Mouse (Mus musculus): ENCODE data around the gene Slc25a38. TPM values are rescaled to one million over a fixed set of nuclear protein-coding genes. Genes with fewer than 3 reads are reported as not detected.

Gene Slc25a38
- polyA plus RNA-seq (2014; fragmentation: Nextera tagmentation; extraction: Ambion mirVana): 38.1 and 43.8 TPM in 2 replicates

- peak; percentile 98 for ATAC-seq (ENCODE audit: low read depth)
- no peaks in the 10 kb centered on the region for H3K9me3 ChIP-seq (ENCODE audit: control insufficient read depth, low read length)
- no peaks in the 10 kb centered on the region for H3K27me3 ChIP-seq (ENCODE audit: control insufficient read depth, insufficient read depth, low read length)
- WGBS: 1% methylated on average over 59 of the region's 62 CpGs
- peaks cover 6% of the 10 kb centered on the region for H3K4me1 ChIP-seq (ENCODE audit: control insufficient read depth, insufficient read depth, low read length)
- peak within 1 kb of the TSS; percentile 88 for H3K9ac ChIP-seq (replicated peaks; ENCODE audit: low read depth, low read length)
- peak within 1 kb of the TSS; percentile 61 for H3K4me2 ChIP-seq (ENCODE audit: low read depth, low read length)
- peak within 1 kb of the TSS; percentile 83 for H3K4me3 ChIP-seq (ENCODE audit: low read depth, low read length)
- H3K27ac ChIP-seq (ENCODE audit: low read depth, low read length): peak within 1 kb of the TSS; percentile 97
- no peaks in the 10 kb centered on the region for H3K36me3 ChIP-seq (ENCODE audit: control insufficient read depth, insufficient read depth, low read length)
Observed at GRCm38 (mm10) chr9:120110211-120111018, at the start of gene Slc25a38. Gene Slc25a38 (plus strand): TSS chr9:120110374.

- Histone ChIP-seq H3K27me3 (ENCODE audit: control insufficient read depth, insufficient read depth, low read length) (no peaks in the 10 kb centered on the region), H3K27ac (ENCODE audit: low read depth, low read length) (no peak overlapping the region), H3K4me1 (ENCODE audit: control insufficient read depth, insufficient read depth, low read length) (no peaks in the 10 kb centered on the region), H3K9me3 (ENCODE audit: control insufficient read depth, low read length) (no peaks in the 10 kb centered on the region), H3K4me3 (ENCODE audit: low read depth, low read length) (no peak overlapping the region), H3K36me3 (ENCODE audit: control insufficient read depth, insufficient read depth, low read length) (no peaks in the 10 kb centered on the region), H3K4me2 (ENCODE audit: low read depth, low read length) (no peak overlapping the region), H3K9ac (replicated peaks; ENCODE audit: low read depth, low read length) (no peak overlapping the region)
- ATAC-seq (ENCODE audit: low read depth): no peak
- whole genome bisulfite sequencing: 69% methylated on average over 4 of the region's 4 CpGs
Observed at GRCm38 (mm10) chr9:120064317-120064716, 45.9 kb upstream of the Slc25a38 start.

GRCm38 (mm10) chr9:120067609-120068008, 42.6 kb upstream of the Slc25a38 start:
- Histone ChIP-seq H3K27me3 (ENCODE audit: control insufficient read depth, insufficient read depth, low read length) (no peaks in the 10 kb centered on the region), H3K36me3 (ENCODE audit: control insufficient read depth, insufficient read depth, low read length) (no peaks in the 10 kb centered on the region), H3K4me1 (ENCODE audit: control insufficient read depth, insufficient read depth, low read length) (no peaks in the 10 kb centered on the region), H3K9ac (replicated peaks; ENCODE audit: low read depth, low read length) (no peak overlapping the region), H3K4me2 (ENCODE audit: low read depth, low read length) (no peak overlapping the region), H3K27ac (ENCODE audit: low read depth, low read length) (no peak overlapping the region), H3K9me3 (ENCODE audit: control insufficient read depth, low read length) (no peaks in the 10 kb centered on the region), H3K4me3 (ENCODE audit: low read depth, low read length) (no peak overlapping the region)
- 76% methylated on average over 2 of the region's 2 CpGs for WGBS
- no peak for ATAC-seq (ENCODE audit: low read depth)

GRCm38 (mm10) chr9:120068047-120068446, 42.1 kb upstream of the Slc25a38 start:
- Histone ChIP-seq H3K36me3 (ENCODE audit: control insufficient read depth, insufficient read depth, low read length) (no peaks in the 10 kb centered on the region), H3K4me3 (ENCODE audit: low read depth, low read length) (no peak overlapping the region), H3K9me3 (ENCODE audit: control insufficient read depth, low read length) (no peaks in the 10 kb centered on the region), H3K4me2 (ENCODE audit: low read depth, low read length) (no peak overlapping the region), H3K27me3 (ENCODE audit: control insufficient read depth, insufficient read depth, low read length) (no peaks in the 10 kb centered on the region), H3K9ac (replicated peaks; ENCODE audit: low read depth, low read length) (no peak overlapping the region), H3K4me1 (ENCODE audit: control insufficient read depth, insufficient read depth, low read length) (no peaks in the 10 kb centered on the region), H3K27ac (ENCODE audit: low read depth, low read length) (no peak overlapping the region)
- WGBS: 72% methylated on average over 10 of the region's 10 CpGs
- ATAC-seq (ENCODE audit: low read depth): no peak

- Histone ChIP-seq H3K9ac (replicated peaks; ENCODE audit: low read depth, low read length) (no peak within 1 kb of the TSS), H3K27ac (ENCODE audit: low read depth, low read length) (no peak within 1 kb of the TSS), H3K9me3 (ENCODE audit: control insufficient read depth, low read length) (no peaks in the 10 kb centered on the region), H3K36me3 (ENCODE audit: control insufficient read depth, insufficient read depth, low read length) (no peaks in the 10 kb centered on the region), H3K4me1 (ENCODE audit: control insufficient read depth, insufficient read depth, low read length) (no peaks in the 10 kb centered on the region), H3K4me2 (ENCODE audit: low read depth, low read length) (no peak within 1 kb of the TSS), H3K27me3 (ENCODE audit: control insufficient read depth, insufficient read depth, low read length) (no peaks in the 10 kb centered on the region), H3K4me3 (ENCODE audit: low read depth, low read length) (no peak within 1 kb of the TSS)
- WGBS: 86% methylated on average over 11 of the region's 11 CpGs
- ATAC-seq (ENCODE audit: low read depth): no peak
Observed at GRCm38 (mm10) chr9:120069779-120070178, 40.4 kb upstream of the Slc25a38 start, which contains the start of gene Cx3cr1. Gene Cx3cr1 (minus strand): TSS chr9:120069879.

- ATAC-seq (ENCODE audit: low read depth): no peak
- no peak overlapping the region for H3K9ac ChIP-seq (replicated peaks; ENCODE audit: low read depth, low read length)
- H3K27me3 ChIP-seq (ENCODE audit: control insufficient read depth, insufficient read depth, low read length): no peaks in the 10 kb centered on the region
- 87% methylated on average over 2 of the region's 2 CpGs for WGBS
- no peaks in the 10 kb centered on the region for H3K4me1 ChIP-seq (ENCODE audit: control insufficient read depth, insufficient read depth, low read length)
- H3K27ac ChIP-seq (ENCODE audit: low read depth, low read length): no peak overlapping the region
- no peak overlapping the region for H3K4me3 ChIP-seq (ENCODE audit: low read depth, low read length)
- H3K9me3 ChIP-seq (ENCODE audit: control insufficient read depth, low read length): no peaks in the 10 kb centered on the region
- H3K4me2 ChIP-seq (ENCODE audit: low read depth, low read length): no peak overlapping the region
- H3K36me3 ChIP-seq (ENCODE audit: control insufficient read depth, insufficient read depth, low read length): no peaks in the 10 kb centered on the region
Observed at GRCm38 (mm10) chr9:120071251-120071650, 38.9 kb upstream of the Slc25a38 start.

GRCm38 (mm10) chr9:120073169-120073568, 37.0 kb upstream of the Slc25a38 start:
- Histone ChIP-seq H3K9ac (replicated peaks; ENCODE audit: low read depth, low read length) (no peak overlapping the region), H3K4me2 (ENCODE audit: low read depth, low read length) (no peak overlapping the region), H3K4me1 (ENCODE audit: control insufficient read depth, insufficient read depth, low read length) (no peaks in the 10 kb centered on the region), H3K27me3 (ENCODE audit: control insufficient read depth, insufficient read depth, low read length) (no peaks in the 10 kb centered on the region), H3K9me3 (ENCODE audit: control insufficient read depth, low read length) (no peaks in the 10 kb centered on the region), H3K27ac (ENCODE audit: low read depth, low read length) (no peak overlapping the region), H3K4me3 (ENCODE audit: low read depth, low read length) (no peak overlapping the region), H3K36me3 (ENCODE audit: control insufficient read depth, insufficient read depth, low read length) (no peaks in the 10 kb centered on the region)
- ATAC-seq (ENCODE audit: low read depth): no peak
- 17% methylated on average over 3 of the region's 3 CpGs for WGBS

- no peak for ATAC-seq (ENCODE audit: low read depth)
- Histone ChIP-seq H3K4me1 (ENCODE audit: control insufficient read depth, insufficient read depth, low read length) (no peaks in the 10 kb centered on the region), H3K9me3 (ENCODE audit: control insufficient read depth, low read length) (no peaks in the 10 kb centered on the region), H3K27ac (ENCODE audit: low read depth, low read length) (no peak overlapping the region), H3K4me3 (ENCODE audit: low read depth, low read length) (no peak overlapping the region), H3K9ac (replicated peaks; ENCODE audit: low read depth, low read length) (no peak overlapping the region), H3K4me2 (ENCODE audit: low read depth, low read length) (no peak overlapping the region), H3K27me3 (ENCODE audit: control insufficient read depth, insufficient read depth, low read length) (no peaks in the 10 kb centered on the region), H3K36me3 (ENCODE audit: control insufficient read depth, insufficient read depth, low read length) (no peaks in the 10 kb centered on the region)
- 89% methylated on average over 7 of the region's 7 CpGs for WGBS
Observed at GRCm38 (mm10) chr9:120074516-120074915, 35.7 kb upstream of the Slc25a38 start.

GRCm38 (mm10) chr9:120078241-120078640, 31.9 kb upstream of the Slc25a38 start:
- no peak overlapping the region for H3K9ac ChIP-seq (replicated peaks; ENCODE audit: low read depth, low read length)
- H3K4me1 ChIP-seq (ENCODE audit: control insufficient read depth, insufficient read depth, low read length): no peaks in the 10 kb centered on the region
- H3K4me2 ChIP-seq (ENCODE audit: low read depth, low read length): no peak overlapping the region
- WGBS: 82% methylated on average over 3 of the region's 3 CpGs
- no peak overlapping the region for H3K27ac ChIP-seq (ENCODE audit: low read depth, low read length)
- no peaks in the 10 kb centered on the region for H3K9me3 ChIP-seq (ENCODE audit: control insufficient read depth, low read length)
- H3K36me3 ChIP-seq (ENCODE audit: control insufficient read depth, insufficient read depth, low read length): no peaks in the 10 kb centered on the region
- no peak for ATAC-seq (ENCODE audit: low read depth)
- no peak overlapping the region for H3K4me3 ChIP-seq (ENCODE audit: low read depth, low read length)
- H3K27me3 ChIP-seq (ENCODE audit: control insufficient read depth, insufficient read depth, low read length): no peaks in the 10 kb centered on the region
